In genomic region chr9:48600066-48600465, GRCm38 (mm10) we compare ENCODE assay signal across 34 mouse cellular contexts. TPM values are rescaled to one million over a fixed set of nuclear protein-coding genes. Genes with fewer than 3 reads are reported as not detected.
A peak's percentile ranks its signal among the peaks of the same experiment; 100 is the strongest.
DNase-seq lines count a peak whose midpoint lies in the region; ATAC-seq and TF ChIP-seq lines count a peak whose summit lies in the region.
"Had no signal": no experiment of that assay in that cellular context is flagged by ENCODE, and none has a peak within 500 bp of the region (broad histone marks: within the 10 kb centered on the region; RNA-seq: fewer than 3 reads in every experiment).

No protein-coding gene starts in this region.

- H3K27ac ChIP-seq in forebrain, postnatal 0 days (ENCODE audit: low read depth, low read length): no peak overlapping the region
- no peak overlapping the region for H3K27ac ChIP-seq in forebrain, embryonic 12.5 days
- H3K27ac ChIP-seq: embryonic facial prominence, embryonic 12.5 days; heart, embryonic 15.5 days; hindbrain, embryonic 14.5 days; limb, embryonic 12.5 days; lung, embryonic 15.5 days; midbrain, embryonic 12.5 days; stomach, postnatal 0 days had no signal

- H3K4me1 ChIP-seq in forebrain, postnatal 0 days (ENCODE audit: insufficient read depth): no peaks in the 10 kb centered on the region
- no peaks in the 10 kb centered on the region for H3K4me1 ChIP-seq in forebrain, embryonic 12.5 days
- H3K4me1 ChIP-seq: heart, embryonic 15.5 days; limb, embryonic 12.5 days; lung, embryonic 15.5 days; midbrain, embryonic 12.5 days had no signal

- no peak overlapping the region for H3K9ac ChIP-seq in forebrain, postnatal 0 days
- no peak overlapping the region for H3K9ac ChIP-seq in forebrain, embryonic 12.5 days
- H3K9ac ChIP-seq: embryonic facial prominence, embryonic 12.5 days; heart, embryonic 15.5 days; hindbrain, embryonic 14.5 days; limb, embryonic 12.5 days; lung, embryonic 15.5 days; midbrain, embryonic 12.5 days had no signal

- no peak overlapping the region for H3K4me3 ChIP-seq in forebrain, postnatal 0 days (ENCODE audit: low read depth, low read length)
- no peak overlapping the region for H3K4me3 ChIP-seq in forebrain, embryonic 12.5 days (replicated peaks)
- H3K4me3 ChIP-seq: embryonic facial prominence, embryonic 12.5 days; erythroblast, embryonic 14.5 days; heart, embryonic 15.5 days; limb, embryonic 12.5 days; lung, embryonic 15.5 days; megakaryocyte, embryonic 14.5 days; midbrain, embryonic 12.5 days had no signal

- peak; percentile 53 for DNase-seq in forebrain, postnatal 0 days
- DNase-seq in heart, postnatal 4 days: peak; percentile 14
- DNase-seq in heart, postnatal 14 days: no peak
- peak; percentile 68 for DNase-seq in NIH3T3 (ENCODE audit: low read depth)
- peak; percentile 80 for DNase-seq in brain, embryonic 14.5 days (ENCODE audit: low read depth)
- no peak for DNase-seq in kidney, adult 18-20 months
- DNase-seq in lung, postnatal 36 days: no peak
- DNase-seq: adrenal gland, adult 8-10 months; B cell, adult 2 months; cerebellum, adult 11 months; cerebellum, adult 9-10 months; cerebellum, postnatal 36 days; gastrocnemius, postnatal 14 days; kidney, postnatal 25 days; lung, postnatal 4 days; right cerebral cortex, adult 18-20 months; thymus, adult 2 months had no signal

- ATAC-seq in forebrain, postnatal 0 days: no peak; the same call in 1 of the 2 replicates
- ATAC-seq in forebrain, embryonic 12.5 days (ENCODE audit: low FRiP score): no peak
- ATAC-seq: activated CD4-positive, CD25-positive, alpha-beta regulatory T cell, adult 4 months; intestine, postnatal 0 days had no signal

- no peak for TF ChIP-seq POLR2A in brain, embryonic 14.5 days (IDR thresholded peaks at IDR 0.05; ENCODE audit: borderline replicate concordance, extremely low read depth, insufficient read depth, insufficient read length, poor library complexity, severe bottlenecking)

- TF ChIP-seq CTCF in forebrain, postnatal 0 days (IDR thresholded peaks at IDR 0.05; ENCODE audit: low read depth): no peak
- no peak for TF ChIP-seq CTCF in brain, embryonic 14.5 days (IDR thresholded peaks at IDR 0.05; ENCODE audit: borderline replicate concordance, extremely low read depth, insufficient read depth, insufficient read length)

- intact Hi-C loops in heart, postnatal 14 days (cut with DNase I): no loop called here

- H3K4me2 ChIP-seq in forebrain, postnatal 0 days (ENCODE audit: low read depth): no peak overlapping the region
- H3K4me2 ChIP-seq in forebrain, embryonic 12.5 days: no peak overlapping the region
- H3K4me2 ChIP-seq: embryonic facial prominence, embryonic 12.5 days; heart, embryonic 15.5 days; hindbrain, embryonic 14.5 days; limb, embryonic 12.5 days; liver, embryonic 11.5 days; lung, embryonic 15.5 days; midbrain, embryonic 12.5 days had no signal

- no peaks in the 10 kb centered on the region; the same call in 1 of the 2 replicates for H3K27me3 ChIP-seq in forebrain, postnatal 0 days (ENCODE audit: insufficient read depth, low read length)
- 0 out of 2 replicates have a peak, but pooled peaks cover 5% of the 10 kb centered on the region for H3K27me3 ChIP-seq in forebrain, embryonic 12.5 days
- H3K27me3 ChIP-seq: heart, embryonic 15.5 days; limb, embryonic 12.5 days; lung, embryonic 15.5 days; midbrain, embryonic 12.5 days had no signal

- no peaks in the 10 kb centered on the region for H3K36me3 ChIP-seq in forebrain, postnatal 0 days (ENCODE audit: insufficient read depth)
- H3K36me3 ChIP-seq in forebrain, embryonic 12.5 days (replicated peaks): no peaks in the 10 kb centered on the region
- H3K36me3 ChIP-seq: embryonic facial prominence, embryonic 12.5 days; heart, embryonic 15.5 days; limb, embryonic 12.5 days; lung, embryonic 15.5 days; midbrain, embryonic 12.5 days had no signal

- 51% methylated on average over 2 of the region's 2 CpGs for WGBS in forebrain, postnatal 0 days
- WGBS in forebrain, embryonic 12.5 days: 61% methylated on average over 2 of the region's 2 CpGs

- H3K9me3 ChIP-seq in forebrain, postnatal 0 days (ENCODE audit: low read length): no peaks in the 10 kb centered on the region
- H3K9me3 ChIP-seq in forebrain, embryonic 12.5 days: no peaks in the 10 kb centered on the region
- H3K9me3 ChIP-seq: embryonic facial prominence, embryonic 12.5 days; heart, embryonic 15.5 days; limb, embryonic 12.5 days; lung, embryonic 15.5 days; megakaryocyte, embryonic 14.5 days; midbrain, embryonic 12.5 days had no signal

RNA-seq across cellular contexts. Expression of gene Nnmt, which starts 4.9 kb away (rescaled TPM):
- 3.1 and 4.6 TPM in 2 replicates for total RNA-seq in forebrain, postnatal 0 days (2014; rRNA removed)
- polyA plus RNA-seq in forebrain, postnatal 0 days (2015; fragmentation: Nextera tagmentation; extraction: Ambion mirVana): 5.5 and 5.7 TPM in 2 replicates
- polyA plus RNA-seq in forebrain, embryonic 12.5 days (2016; fragmentation: Nextera tagmentation; extraction: Ambion mirVana): 1.2 and 2.1 TPM in 2 replicates
- total RNA-seq in heart, postnatal 4 days (2021): 10 to 100 TPM; 10.3 to 13.6 TPM
- total RNA-seq in heart, postnatal 14 days (2021): 10 to 100 TPM in 1 of 2 experiments, 1 to 10 TPM in 1; 9.0 to 10.9 TPM
- polyA plus RNA-seq in brain, embryonic 14.5 days (2012; rRNA removed): 0.34 and 0.81 TPM in 2 replicates
- total RNA-seq: granulocyte monocyte progenitor cell, adult 5-6 weeks; hematopoietic stem cell, adult 5-6 weeks; monocyte, adult 5-6 weeks; neutrophil, adult 5-6 weeks had no signal
- polyA plus RNA-seq: activated CD4-positive, CD25-positive, alpha-beta regulatory T cell, adult 4 months; erythroblast, embryonic 14.5 days had no signal

Comparison
In these comparisons a context has a peak if more than half of its experiments do, and no peak if none do; other contexts are left out.
1. DNase-seq: peak in forebrain, postnatal 0 days (single experiment), heart, postnatal 4 days (single experiment), NIH3T3 (single experiment) and brain, embryonic 14.5 days (single experiment); none in heart, postnatal 14 days (0 of 2), kidney, adult 18-20 months (single experiment) and lung, postnatal 36 days (single experiment).